Comparison of ENCODE assay signal across 32 mouse cellular contexts in the genomic region with DNA sequence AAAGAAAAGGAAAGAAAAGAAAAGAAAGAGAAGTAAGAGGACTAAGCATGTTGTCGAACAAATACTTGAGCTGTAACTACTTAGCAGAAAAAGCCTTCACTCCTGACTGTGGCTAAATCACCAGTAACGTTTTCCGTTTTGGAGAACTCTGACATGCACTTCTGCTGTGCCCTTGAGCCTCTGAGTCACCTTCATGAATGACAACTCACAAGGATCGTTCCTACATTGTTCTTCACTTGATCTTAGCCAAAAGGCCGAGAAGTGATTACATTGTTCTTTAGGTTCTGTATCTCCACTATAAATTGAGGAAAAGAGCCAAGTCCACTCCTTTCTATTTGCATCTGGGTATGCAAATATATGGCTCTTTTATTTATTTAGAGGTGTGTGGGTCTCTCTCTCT. TPM values are rescaled to one million over a fixed set of nuclear protein-coding genes. Genes with fewer than 3 reads are reported as not detected.
"Had no signal": no experiment of that assay in that cellular context is flagged by ENCODE, and none has a peak within 500 bp of the region (broad histone marks: within the 10 kb centered on the region; RNA-seq: fewer than 3 reads in every experiment).

No protein-coding gene starts in this region.

- H3K4me3 ChIP-seq: heart, adult 2 months; heart, embryonic 13.5 days; heart, embryonic 15.5 days; hindbrain, embryonic 13.5 days; hindbrain, embryonic 15.5 days; kidney, embryonic 15.5 days; limb, embryonic 10.5 days; limb, embryonic 12.5 days; liver, embryonic 13.5 days; liver, embryonic 15.5 days had no signal

- DNase-seq: gastrocnemius, postnatal 14 days; gastrocnemius, postnatal 36 days; heart, adult 11 months; heart, adult 2 months; heart, postnatal 14 days; heart, postnatal 36 days; kidney, adult 11 months; kidney, adult 2 months; kidney, adult 9 months; kidney, postnatal 14 days; kidney, postnatal 36 days; layer of hippocampus, postnatal 36 days; liver; liver, embryonic 13.5 days had no signal

- H3K27ac ChIP-seq: heart, adult 2 months; heart, embryonic 13.5 days; heart, embryonic 15.5 days; hindbrain, embryonic 13.5 days; hindbrain, embryonic 15.5 days; hindbrain, postnatal 0 days; kidney, embryonic 15.5 days; kidney, postnatal 0 days; limb, embryonic 10.5 days; limb, embryonic 12.5 days; liver, embryonic 13.5 days; liver, embryonic 15.5 days had no signal

- H3K4me1 ChIP-seq: heart, embryonic 13.5 days; heart, embryonic 15.5 days; hindbrain, embryonic 15.5 days; kidney, embryonic 15.5 days; limb, embryonic 10.5 days; limb, embryonic 12.5 days; liver, embryonic 13.5 days; liver, embryonic 15.5 days had no signal

RNA-seq across cellular contexts. Expression of gene Itprid1, which starts 19.8 kb away (rescaled TPM):
- total RNA-seq: gastrocnemius, adult 18-20 months; gastrocnemius, adult 8-10 months; gastrocnemius, postnatal 14 days; gastrocnemius, postnatal 36 days; heart, adult 2 months; heart, postnatal 14 days; heart, postnatal 36 days; hematopoietic stem cell, adult 5-6 weeks; hindbrain, postnatal 0 days had no signal
- polyA plus RNA-seq: heart, embryonic 11.5 days; heart, embryonic 13.5 days; heart, embryonic 15.5 days; heart, postnatal 0 days; intestine, embryonic 14.5 days; intestine, embryonic 16.5 days; kidney, adult 2 months; limb, embryonic 12.5 days; liver, embryonic 11.5 days; liver, embryonic 13.5 days; liver, embryonic 15.5 days had no signal
